Mouse (Mus musculus): ENCODE data around the gene Specc1. TPM values are rescaled to one million over a fixed set of nuclear protein-coding genes. Genes with fewer than 3 reads are reported as not detected.

Gene Specc1
- polyA plus RNA-seq, 2 experiments = 23.5 to 40.5 TPM

DNA sequence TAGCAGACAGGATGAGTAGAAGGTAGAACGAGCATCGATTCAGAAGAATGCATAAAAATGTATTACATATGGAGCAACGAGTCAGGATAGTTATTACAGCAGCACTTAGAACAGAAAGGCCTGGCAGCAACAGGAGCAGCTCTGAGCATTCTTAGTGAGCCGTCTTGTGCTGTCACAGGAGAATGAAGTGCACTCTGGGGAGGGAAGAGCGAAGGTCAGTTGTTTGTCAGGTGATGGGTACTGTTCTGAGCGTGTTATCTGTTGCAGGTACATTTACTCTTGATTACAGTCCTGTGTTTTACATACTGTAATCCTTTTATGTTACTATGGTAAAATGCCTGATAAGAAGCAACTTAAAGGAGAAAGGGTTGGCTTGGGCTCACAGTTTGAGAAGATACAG is 224.2 kb downstream of the Specc1 start:
- Histone ChIP-seq H3K9me3 (ENCODE audit: control insufficient read depth, low read length) (no peaks in the 10 kb centered on the region), H3K4me2 (ENCODE audit: low read depth) (no peak overlapping the region), H3K27me3 (ENCODE audit: control insufficient read depth, insufficient read depth, low read length) (no peaks in the 10 kb centered on the region), H3K36me3 (replicated peaks; ENCODE audit: control insufficient read depth, insufficient read depth, low read depth) (no peaks in the 10 kb centered on the region), H3K4me1 (replicated peaks; ENCODE audit: control insufficient read depth in 2 of 2, insufficient read depth in 2 of 2, low read length in 1 of 2) (peaks cover 0 to 5% of the 10 kb centered on the region in 2 experiments; a peak in 1 of 4 replicates), H3K27ac (no peak overlapping the region), H3K9ac (replicated peaks) (no peak overlapping the region), H3K4me3 (ENCODE audit: insufficient read depth in 1 of 2, low read depth in 2 of 2, low read length in 2 of 2) (no peak overlapping the region)
- no peak for ATAC-seq (ENCODE audit: insufficient read depth)
- TF ChIP-seq EP300 (IDR thresholded peaks at IDR 0.05; ENCODE audit: low read depth) (no peak), CTCF (IDR thresholded peaks at IDR 0.05; ENCODE audit: low read depth) (no peak)
- DNase-seq (ENCODE audit: low read depth in 3 of 3, low spot score in 3 of 3) = no peak
- 89% methylated on average over 6 of the region's 6 CpGs for WGBS (ENCODE audit: insufficient replicate concordance)

DNA sequence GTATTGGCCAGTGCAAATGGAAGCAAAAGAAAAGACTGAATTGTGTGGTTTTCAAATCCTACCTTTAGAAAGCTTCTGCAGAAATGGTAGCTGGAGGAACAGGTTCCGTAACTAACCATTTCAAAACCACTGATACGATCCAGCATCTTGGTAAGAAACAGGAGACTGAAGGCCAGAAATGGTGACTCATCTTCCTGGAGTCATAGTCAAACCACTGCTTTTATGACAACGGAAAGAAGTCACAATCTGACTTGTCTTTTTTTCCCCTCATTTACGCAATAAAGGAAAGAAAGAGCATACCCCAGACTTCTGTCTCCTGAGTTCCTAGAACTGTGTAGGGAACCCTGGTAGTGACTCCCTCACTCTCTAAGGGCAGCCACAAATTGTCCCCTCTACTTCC is 228.3 kb downstream of the Specc1 start:
- 51% methylated on average over 4 of the region's 4 CpGs for WGBS (ENCODE audit: insufficient replicate concordance)
- peaks cover 0 to 5% of the 10 kb centered on the region in 2 experiments; a peak in 1 of 4 replicates for H3K4me1 ChIP-seq (replicated peaks; ENCODE audit: control insufficient read depth in 2 of 2, insufficient read depth in 2 of 2, low read length in 1 of 2)
- no peak overlapping the region for H3K27ac ChIP-seq
- H3K9me3 ChIP-seq (ENCODE audit: control insufficient read depth, low read length) = no peaks in the 10 kb centered on the region
- ATAC-seq (ENCODE audit: insufficient read depth) (no peak), DNase-seq (ENCODE audit: low read depth in 3 of 3, low spot score in 3 of 3) (peak in 1 of 3 experiments; percentile 27)
- H3K27me3 ChIP-seq (ENCODE audit: control insufficient read depth, insufficient read depth, low read length) = no peaks in the 10 kb centered on the region
- H3K4me3 ChIP-seq (ENCODE audit: insufficient read depth in 1 of 2, low read depth in 2 of 2, low read length in 2 of 2) = no peak overlapping the region
- no peak for TF ChIP-seq EP300 (IDR thresholded peaks at IDR 0.05; ENCODE audit: low read depth)
- no peak for TF ChIP-seq CTCF (IDR thresholded peaks at IDR 0.05; ENCODE audit: low read depth)
- no peak overlapping the region for H3K9ac ChIP-seq (replicated peaks)
- no peak overlapping the region for H3K4me2 ChIP-seq (ENCODE audit: low read depth)
- no peaks in the 10 kb centered on the region for H3K36me3 ChIP-seq (replicated peaks; ENCODE audit: control insufficient read depth, insufficient read depth, low read depth)

DNA sequence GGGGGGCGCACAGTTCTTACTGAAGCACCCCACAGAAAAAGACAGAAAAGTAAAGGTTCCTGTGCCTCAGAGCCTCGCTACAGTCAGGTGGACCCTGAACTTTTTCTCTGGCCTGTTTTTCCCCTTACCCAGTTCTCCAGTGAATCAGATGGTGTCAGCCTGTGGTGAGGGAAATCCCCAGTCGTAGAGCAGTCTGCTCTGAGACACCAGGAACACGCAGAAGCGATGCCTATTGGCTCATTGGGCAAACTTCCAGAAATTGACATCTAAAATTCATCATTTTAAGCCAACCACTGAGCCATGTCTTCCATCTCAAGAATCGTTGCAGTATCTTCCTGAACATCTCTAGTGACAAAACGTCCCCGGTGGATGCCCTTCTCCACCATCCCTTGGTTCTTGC is 230.5 kb downstream of the Specc1 start:
- Histone ChIP-seq H3K9ac (replicated peaks) (no peak overlapping the region), H3K36me3 (replicated peaks; ENCODE audit: control insufficient read depth, insufficient read depth, low read depth) (no peaks in the 10 kb centered on the region), H3K4me3 (ENCODE audit: insufficient read depth in 1 of 2, low read depth in 2 of 2, low read length in 2 of 2) (no peak overlapping the region), H3K9me3 (ENCODE audit: control insufficient read depth, low read length) (no peaks in the 10 kb centered on the region), H3K27me3 (ENCODE audit: control insufficient read depth, insufficient read depth, low read length) (no peaks in the 10 kb centered on the region), H3K4me2 (ENCODE audit: low read depth) (no peak overlapping the region), H3K27ac (no peak overlapping the region), H3K4me1 (replicated peaks; ENCODE audit: control insufficient read depth in 2 of 2, insufficient read depth in 2 of 2, low read length in 1 of 2) (peaks cover 0 to 5% of the 10 kb centered on the region in 2 experiments; a peak in 1 of 4 replicates)
- TF ChIP-seq EP300 (IDR thresholded peaks at IDR 0.05; ENCODE audit: low read depth) (no peak), CTCF (IDR thresholded peaks at IDR 0.05; ENCODE audit: low read depth) (no peak)
- WGBS (ENCODE audit: insufficient replicate concordance) = 80% methylated on average over 8 of the region's 8 CpGs
- DNase-seq (ENCODE audit: low read depth in 3 of 3, low spot score in 3 of 3) = no peak
- no peak for ATAC-seq (ENCODE audit: insufficient read depth)

DNA sequence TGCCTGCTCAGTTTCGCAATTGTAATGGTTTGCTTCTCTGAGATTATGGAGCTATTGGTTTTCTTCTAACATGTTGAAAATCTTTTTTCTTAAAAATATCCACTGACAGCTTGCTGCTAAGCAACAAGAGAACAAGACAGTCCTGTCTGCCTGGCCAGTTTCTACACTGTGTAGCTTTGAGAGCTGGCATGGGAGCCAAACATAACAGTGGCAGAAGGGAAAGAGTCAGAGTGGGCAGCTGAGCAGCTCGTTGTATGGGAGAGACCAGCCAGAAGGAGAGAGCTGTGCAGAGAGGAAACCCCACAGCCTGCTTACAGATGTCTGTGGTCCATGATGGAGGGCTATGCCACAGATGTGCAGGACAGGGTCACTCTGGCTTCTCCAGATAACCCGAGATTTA is 235.5 kb downstream of the Specc1 start:
- no peak overlapping the region for H3K27ac ChIP-seq
- TF ChIP-seq CTCF (IDR thresholded peaks at IDR 0.05; ENCODE audit: low read depth) = no peak
- no peak for TF ChIP-seq EP300 (IDR thresholded peaks at IDR 0.05; ENCODE audit: low read depth)
- WGBS (ENCODE audit: insufficient replicate concordance) = 58% methylated on average over 3 of the region's 3 CpGs
- no peak for DNase-seq (ENCODE audit: low read depth in 3 of 3, low spot score in 3 of 3)
- no peak for ATAC-seq (ENCODE audit: insufficient read depth)
- H3K4me2 ChIP-seq (ENCODE audit: low read depth) = no peak overlapping the region
- H3K36me3 ChIP-seq (replicated peaks; ENCODE audit: control insufficient read depth, insufficient read depth, low read depth) = no peaks in the 10 kb centered on the region
- H3K4me3 ChIP-seq (ENCODE audit: insufficient read depth in 1 of 2, low read depth in 2 of 2, low read length in 2 of 2) = no peak overlapping the region
- no peak overlapping the region for H3K9ac ChIP-seq (replicated peaks)
- H3K27me3 ChIP-seq (ENCODE audit: control insufficient read depth, insufficient read depth, low read length) = no peaks in the 10 kb centered on the region
- H3K4me1 ChIP-seq (replicated peaks; ENCODE audit: control insufficient read depth in 2 of 2, insufficient read depth in 2 of 2, low read length in 1 of 2) = no peaks in the 10 kb centered on the region
- no peaks in the 10 kb centered on the region for H3K9me3 ChIP-seq (ENCODE audit: control insufficient read depth, low read length)

DNA sequence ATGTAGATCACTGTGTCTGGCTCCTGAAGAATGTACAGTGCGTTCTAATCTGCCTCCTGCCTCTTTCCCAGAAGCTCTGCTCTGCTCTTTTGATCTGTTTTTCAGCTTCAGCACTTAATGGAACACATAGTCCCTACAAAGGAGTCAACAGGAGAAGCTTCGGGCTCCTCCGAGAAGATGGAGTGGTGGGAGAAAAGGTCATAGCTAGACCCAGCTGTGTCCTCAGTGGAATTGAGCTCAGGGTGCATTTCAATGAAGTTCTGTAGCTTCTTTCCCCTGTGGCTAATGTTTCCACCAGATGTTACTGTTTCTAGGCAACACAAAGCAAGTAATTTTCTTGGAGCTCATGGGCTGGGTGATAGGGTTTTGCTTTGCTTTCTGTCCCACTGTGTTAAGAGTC is 236.6 kb downstream of the Specc1 start:
- no peak overlapping the region for H3K27ac ChIP-seq
- no peaks in the 10 kb centered on the region for H3K27me3 ChIP-seq (ENCODE audit: control insufficient read depth, insufficient read depth, low read length)
- 84% methylated on average over 3 of the region's 3 CpGs for WGBS (ENCODE audit: insufficient replicate concordance)
- DNase-seq (ENCODE audit: low read depth in 3 of 3, low spot score in 3 of 3) (no peak), ATAC-seq (ENCODE audit: insufficient read depth) (no peak)
- no peaks in the 10 kb centered on the region for H3K9me3 ChIP-seq (ENCODE audit: control insufficient read depth, low read length)
- no peak overlapping the region for H3K4me2 ChIP-seq (ENCODE audit: low read depth)
- H3K36me3 ChIP-seq (replicated peaks; ENCODE audit: control insufficient read depth, insufficient read depth, low read depth) = no peaks in the 10 kb centered on the region
- TF ChIP-seq EP300 (IDR thresholded peaks at IDR 0.05; ENCODE audit: low read depth) = no peak
- no peak overlapping the region for H3K9ac ChIP-seq (replicated peaks)
- H3K4me3 ChIP-seq (ENCODE audit: insufficient read depth in 1 of 2, low read depth in 2 of 2, low read length in 2 of 2) = no peak overlapping the region
- H3K4me1 ChIP-seq (replicated peaks; ENCODE audit: control insufficient read depth in 2 of 2, insufficient read depth in 2 of 2, low read length in 1 of 2) = no peaks in the 10 kb centered on the region
